Mouse (Mus musculus) lung, postnatal 0 days (tissue): ENCODE measurements around the gene Evi2b. TPM values are rescaled to one million over a fixed set of nuclear protein-coding genes. Genes with fewer than 3 reads are reported as not detected.

ENCODE experiments used
- ATAC-seq: fragments of 200-750 bp; cut with Nextera tagmentation; 2 replicates; pipeline ENCODE4 v1.8.0; 2017; ENCODE audit warnings: moderate library complexity
- DNase-seq: peaks from one replicate; pipeline ENCODE4 v3.0.0-alpha.2; 2016; ENCODE audit warnings: low spot score
- H3K27ac ChIP-seq: fragments of 300-500 bp; sonication (generic); 2 replicates; pipeline ENCODE4 v1.5.1; 2014; ENCODE audit warnings: antibody characterized with exemption, mild to moderate bottlenecking, low read length, mixed read lengths
- H3K27me3 ChIP-seq: fragments of 300-500 bp; sonication (generic); replicated peaks from 2 replicates; pipeline ENCODE4 v1.6.1; 2014; ENCODE audit warnings: low read length, mixed read lengths; ENCODE audit not compliant: insufficient read depth
- H3K36me3 ChIP-seq: fragments of 300-500 bp; sonication (generic); 2 replicates; pipeline ENCODE4 v1.6.1; 2014; ENCODE audit warnings: low read length, mixed read lengths; ENCODE audit not compliant: insufficient read depth
- H3K4me1 ChIP-seq: fragments of 300-500 bp; sonication (generic); 2 replicates; pipeline ENCODE4 v1.6.1; 2014; ENCODE audit warnings: antibody characterized with exemption, low read depth, low read length, mixed read lengths; ENCODE audit not compliant: insufficient read depth
- H3K4me2 ChIP-seq: fragments of 300-500 bp; sonication (generic); replicated peaks from 2 replicates; pipeline ENCODE4 v1.6.1; 2014; ENCODE audit warnings: low read depth, mild to moderate bottlenecking, low read length, moderate library complexity, mixed read lengths
- H3K4me3 ChIP-seq: fragments of 300-500 bp; sonication (generic); 2 replicates; pipeline ENCODE4 v1.5.1; 2014; ENCODE audit warnings: low read depth, low read length
- H3K9ac ChIP-seq: fragments of 300-500 bp; sonication (generic); replicated peaks from 2 replicates; pipeline ENCODE4 v1.6.1; 2014; ENCODE audit warnings: low read depth, mild to moderate bottlenecking
- H3K9me3 ChIP-seq: fragments of 300-500 bp; sonication (generic); 2 replicates; pipeline ENCODE4 v1.6.1; 2016; ENCODE audit warnings: low read length, mixed read lengths
- CTCF ChIP-seq: IDR thresholded peaks from 2 replicates; pipeline ENCODE4 v1.5.1; 2016; ENCODE audit warnings: antibody characterized with exemption, mild to moderate bottlenecking
- EP300 ChIP-seq: IDR thresholded peaks from 2 replicates; pipeline ENCODE4 v1.6.1; 2016; ENCODE audit warnings: antibody characterized with exemption, mild to moderate bottlenecking, control low read depth
- WGBS: fragments of 180-500 bp; shearing (Covaris S2); extraction: QIAGEN DNeasy Blood & Tissue Kit; methylation state at CpG from one replicate; pipeline ENCODE4 v1.1.7; 2014; 5-methylcytosine and 5-hydroxymethylcytosine counted together
- polyA plus RNA-seq: library from polyadenylated mRNA; unstranded; fragments of >200 nt; fragmentation: Nextera tagmentation; extraction: Ambion mirVana; gene quantifications from 2 replicates; pipeline ENCODE4 v1.2.1, GENCODE M21; 2015

Evi2b gene
- polyA plus RNA-seq, 1 experiment from 2014 or later = 2.6 TPM

- H3K27me3 ChIP-seq = no peaks in the 10 kb centered on the region
- H3K9me3 ChIP-seq = no peaks in the 10 kb centered on the region
- H3K36me3 ChIP-seq = no peaks in the 10 kb centered on the region
- H3K27ac ChIP-seq = peak overlapping the region; percentile 15; the same call in 1 of the 2 replicates
- TF ChIP-seq EP300 = no peak
- TF ChIP-seq CTCF = no peak
- H3K4me1 ChIP-seq = no peaks in the 10 kb centered on the region
- H3K4me3 ChIP-seq = no peak overlapping the region
- no peak overlapping the region for H3K9ac ChIP-seq
- DNase-seq (peak; percentile 17), ATAC-seq (no peak)
- no peak overlapping the region for H3K4me2 ChIP-seq
- 64% methylated on average over 15 of the region's 15 CpGs for WGBS
These were observed 3.6 kb upstream of the Evi2b start for GRCm38 (mm10) chr11:79527015-79527738.

DNA sequence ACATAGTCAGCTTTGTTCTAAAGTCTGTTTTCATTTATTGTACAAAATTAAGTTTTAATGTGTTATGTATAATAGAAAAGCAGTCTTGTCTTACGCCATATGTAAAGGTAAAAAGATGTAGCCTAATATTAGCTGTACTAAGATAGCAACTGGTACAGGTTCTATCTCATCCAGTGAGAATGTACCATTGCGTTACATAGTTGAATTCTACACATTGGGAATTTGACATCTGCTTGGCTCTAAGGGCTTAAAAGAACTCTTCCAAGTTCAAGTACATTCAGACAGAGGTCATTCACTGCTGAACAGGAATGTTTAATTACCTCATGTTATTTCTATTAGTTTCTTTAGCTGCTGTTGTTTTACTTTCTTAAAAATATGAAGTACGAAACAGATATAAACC lies 3.0 kb upstream of the Evi2b start:
- H3K9ac ChIP-seq = no peak overlapping the region
- H3K4me1 ChIP-seq = no peaks in the 10 kb centered on the region
- H3K36me3 ChIP-seq = no peaks in the 10 kb centered on the region
- H3K4me3 ChIP-seq = no peak overlapping the region
- no peak for TF ChIP-seq CTCF
- TF ChIP-seq EP300 = no peak
- no peak for DNase-seq
- no peaks in the 10 kb centered on the region for H3K9me3 ChIP-seq
- no peaks in the 10 kb centered on the region for H3K27me3 ChIP-seq
- WGBS = 83% methylated on average over 3 of the region's 3 CpGs
- no peak overlapping the region for H3K27ac ChIP-seq
- no peak for ATAC-seq
- no peak overlapping the region for H3K4me2 ChIP-seq

DNA sequence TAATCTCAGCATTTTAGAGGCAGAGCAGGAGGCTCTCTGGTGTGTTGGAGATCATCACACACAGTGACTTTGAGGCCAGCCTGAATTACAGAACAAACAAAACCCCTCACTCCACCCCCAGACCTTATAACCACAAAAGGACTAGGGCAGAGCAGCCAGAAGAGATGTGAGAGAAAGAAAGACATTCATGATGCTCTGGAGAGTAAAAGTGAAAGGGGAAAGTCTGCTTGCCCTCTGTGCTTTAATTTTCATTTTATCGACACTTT lies 681 bp upstream of the Evi2b start:
- TF ChIP-seq EP300 (no peak), CTCF (no peak)
- H3K27me3 ChIP-seq = no peaks in the 10 kb centered on the region
- no peaks in the 10 kb centered on the region for H3K9me3 ChIP-seq
- 61% methylated on average over 1 of the region's 1 CpGs for WGBS
- DNase-seq (no peak), ATAC-seq (no peak)
- H3K4me2 ChIP-seq = no peak overlapping the region
- H3K36me3 ChIP-seq = no peaks in the 10 kb centered on the region
- no peak overlapping the region for H3K27ac ChIP-seq
- H3K4me3 ChIP-seq = no peak overlapping the region
- H3K4me1 ChIP-seq = no peaks in the 10 kb centered on the region
- H3K9ac ChIP-seq = no peak overlapping the region

- Histone ChIP-seq H3K9me3 (no peaks in the 10 kb centered on the region), H3K36me3 (no peaks in the 10 kb centered on the region), H3K9ac (no peak overlapping the region), H3K27me3 (no peaks in the 10 kb centered on the region), H3K27ac (no peak overlapping the region), H3K4me3 (no peak overlapping the region), H3K4me2 (no peak overlapping the region), H3K4me1 (no peaks in the 10 kb centered on the region)
- ATAC-seq = no peak
- no peak for TF ChIP-seq EP300
- no peak for TF ChIP-seq CTCF
- no peak for DNase-seq
- 61% methylated on average over 1 of the region's 1 CpGs for WGBS
These were observed 618 bp downstream of the Evi2b start for GRCm38 (mm10) chr11:79522944-79523343.

- no peak for TF ChIP-seq CTCF
- no peak for TF ChIP-seq EP300
- no peak for ATAC-seq
- Histone ChIP-seq H3K4me1 (no peaks in the 10 kb centered on the region), H3K9me3 (no peaks in the 10 kb centered on the region), H3K4me3 (no peak overlapping the region), H3K36me3 (no peaks in the 10 kb centered on the region), H3K27me3 (no peaks in the 10 kb centered on the region), H3K4me2 (no peak overlapping the region), H3K27ac (no peak overlapping the region), H3K9ac (no peak overlapping the region)
- DNase-seq = no peak
These were observed 1.6 kb downstream of the Evi2b start for GRCm38 (mm10) chr11:79521930-79522329.

GRCm38 (mm10) chr11:79520772-79521171 lies 2.8 kb downstream of the Evi2b start:
- Histone ChIP-seq H3K9me3 (no peaks in the 10 kb centered on the region), H3K4me2 (no peak overlapping the region), H3K36me3 (no peaks in the 10 kb centered on the region), H3K4me3 (no peak overlapping the region), H3K4me1 (no peaks in the 10 kb centered on the region), H3K9ac (no peak overlapping the region), H3K27ac (no peak overlapping the region), H3K27me3 (no peaks in the 10 kb centered on the region)
- TF ChIP-seq EP300 = no peak
- no peak for TF ChIP-seq CTCF
- no peak for ATAC-seq
- DNase-seq = no peak

DNA sequence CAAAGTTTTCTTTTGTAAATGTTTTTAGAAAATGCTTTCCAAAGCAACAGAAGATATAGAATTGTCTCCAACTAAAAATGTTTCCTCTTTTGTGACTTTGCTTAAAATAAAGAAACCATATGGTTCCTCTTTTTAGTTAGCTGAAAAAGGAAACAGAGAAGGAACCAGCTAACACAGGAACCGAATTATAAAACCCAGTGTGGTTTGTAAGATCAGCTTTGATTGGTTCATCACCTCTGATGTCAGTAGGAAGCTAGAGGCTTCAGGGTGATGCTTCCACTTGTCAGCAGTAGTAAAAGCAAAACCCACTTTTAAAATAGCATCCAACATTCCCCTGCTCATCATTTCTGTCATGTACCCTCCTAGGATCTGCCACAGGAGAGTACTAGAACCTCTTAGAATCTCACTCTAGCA lies 3.7 kb downstream of the Evi2b start:
- no peaks in the 10 kb centered on the region for H3K27me3 ChIP-seq
- no peaks in the 10 kb centered on the region for H3K4me1 ChIP-seq
- H3K9ac ChIP-seq = no peak overlapping the region
- H3K4me3 ChIP-seq = no peak overlapping the region
- H3K36me3 ChIP-seq = no peaks in the 10 kb centered on the region
- TF ChIP-seq CTCF = no peak
- no peak for TF ChIP-seq EP300
- ATAC-seq (no peak), DNase-seq (peak; percentile 53)
- 69% methylated on average over 1 of the region's 1 CpGs for WGBS
- H3K27ac ChIP-seq = no peak overlapping the region
- no peak overlapping the region for H3K4me2 ChIP-seq
- no peaks in the 10 kb centered on the region for H3K9me3 ChIP-seq
